Mouse (Mus musculus) heart, adult 2 months (tissue): Measurements from ENCODE around the gene Sec14l1.

Experiments
- CTCF ChIP-seq: fragments of 200-600 bp; IDR thresholded peaks from 2 replicates; pipeline ENCODE4 v1.8.1; 2022; ENCODE audit warnings: antibody characterized with exemption, mild to moderate bottlenecking, moderate library complexity
- EP300 ChIP-seq: fragments of 200-500 bp; IDR thresholded peaks from 2 replicates; pipeline ENCODE4 v1.6.1; 2011; ENCODE audit warnings: low read depth, low read length, control low read depth; ENCODE audit not compliant: insufficient read depth
- POLR2A ChIP-seq: fragments of 200-500 bp; IDR thresholded peaks from 2 replicates; pipeline ENCODE4 v1.6.1; 2011; ENCODE audit warnings: mild to moderate bottlenecking, low read depth, low read length, control low read depth; ENCODE audit not compliant: insufficient read depth

DNA sequence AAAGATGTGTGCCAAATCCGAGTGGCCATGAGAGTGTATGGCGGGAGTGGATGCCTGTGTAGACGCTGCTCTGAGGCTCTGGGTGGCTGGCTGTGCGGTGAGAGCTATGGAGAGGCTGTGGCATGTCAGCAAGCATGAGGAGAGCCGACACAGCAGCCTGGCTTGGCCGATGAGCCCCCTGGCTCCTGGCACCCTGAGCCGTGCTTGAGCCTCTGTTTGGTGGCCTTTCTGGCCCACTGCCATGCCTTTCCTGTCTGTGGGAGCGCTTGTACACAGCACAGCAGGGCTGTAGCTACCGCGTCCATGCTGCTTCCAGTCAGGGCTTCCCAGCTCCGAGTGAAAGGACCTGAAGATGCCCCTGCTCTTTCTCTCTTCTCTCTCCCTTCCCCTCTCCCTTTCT, 43.4 kb downstream of the Sec14l1 start:
- TF ChIP-seq CTCF (no peak), EP300 (no peak), POLR2A (no peak)
